Mouse (Mus musculus): ENCODE data around the gene Dalrd3. TPM values are rescaled to one million over a fixed set of nuclear protein-coding genes. Genes with fewer than 3 reads are reported as not detected.
"Not testable (repeated sequence)": the region's sequence is repeated elsewhere in the genome, so short reads cannot be mapped to it uniquely, and the experiment has no call there.

The Dalrd3 gene
- polyA plus RNA-seq, 1 experiment from 2014 or later, result 263 TPM

GRCm38 (mm10) chr9:108599021-108599566 is 29.4 kb downstream of the Dalrd3 start:
- no peak overlapping the region for H3K4me2 ChIP-seq (replicated peaks)
- H3K4me1 ChIP-seq, result peaks cover 14% of the 10 kb centered on the region
- ATAC-seq (replicated peaks), result no peak
- no peaks in the 10 kb centered on the region for H3K9me3 ChIP-seq
- no peak overlapping the region for H3K27ac ChIP-seq (replicated peaks)
- 83% methylated on average over 4 of the region's 4 CpGs for WGBS
- peaks cover 12% of the 10 kb centered on the region for H3K36me3 ChIP-seq
- H3K9ac ChIP-seq (replicated peaks), result no peak overlapping the region
- no peaks in the 10 kb centered on the region for H3K27me3 ChIP-seq
- no peak overlapping the region for H3K4me3 ChIP-seq

- WGBS, result 63% methylated on average over 2 of the region's 2 CpGs
- H3K4me1 ChIP-seq, result peaks cover 14% of the 10 kb centered on the region
- H3K27me3 ChIP-seq, result no peaks in the 10 kb centered on the region
- no peak for ATAC-seq (replicated peaks)
- peaks cover 21% of the 10 kb centered on the region for H3K36me3 ChIP-seq
- H3K4me2 ChIP-seq (replicated peaks), result no peak overlapping the region
- H3K4me3 ChIP-seq, result no peak overlapping the region
- H3K9me3 ChIP-seq, result no peaks in the 10 kb centered on the region
- H3K9ac ChIP-seq (replicated peaks), result no peak overlapping the region
- no peak overlapping the region for H3K27ac ChIP-seq (replicated peaks)
These were observed 30.3 kb downstream of the Dalrd3 start for GRCm38 (mm10) chr9:108600011-108600410.

- Histone ChIP-seq H3K4me3 (no peak overlapping the region), H3K4me1 (peaks cover 5% of the 10 kb centered on the region), H3K4me2 (replicated peaks) (no peak overlapping the region), H3K27me3 (no peaks in the 10 kb centered on the region), H3K36me3 (peaks cover 38% of the 10 kb centered on the region), H3K27ac (replicated peaks) (no peak overlapping the region), H3K9ac (replicated peaks) (no peak overlapping the region), H3K9me3 (no peaks in the 10 kb centered on the region)
- ATAC-seq (replicated peaks), result no peak
- 84% methylated on average over 4 of the region's 4 CpGs for WGBS
These were observed 32.3 kb downstream of the Dalrd3 start for GRCm38 (mm10) chr9:108601986-108602385.

- not testable (repeated sequence) for H3K27me3 ChIP-seq; H3K9ac ChIP-seq (replicated peaks); H3K9me3 ChIP-seq; H3K4me2 ChIP-seq (replicated peaks); H3K27ac ChIP-seq (replicated peaks); H3K4me3 ChIP-seq; H3K4me1 ChIP-seq; ATAC-seq (replicated peaks)
- 95% methylated on average over 5 of the region's 5 CpGs for WGBS
- peaks cover 96% of the 10 kb centered on the region for H3K36me3 ChIP-seq
These were observed 38.2 kb downstream of the Dalrd3 start for GRCm38 (mm10) chr9:108607929-108608328.

GRCm38 (mm10) chr9:108608889-108609288 is 39.2 kb downstream of the Dalrd3 start:
- no peaks in the 10 kb centered on the region for H3K9me3 ChIP-seq
- ATAC-seq (replicated peaks), result no peak
- 92% methylated on average over 4 of the region's 4 CpGs for WGBS
- H3K4me2 ChIP-seq (replicated peaks), result no peak overlapping the region
- no peak overlapping the region for H3K4me3 ChIP-seq
- H3K4me1 ChIP-seq, result no peaks in the 10 kb centered on the region
- no peak overlapping the region for H3K9ac ChIP-seq (replicated peaks)
- H3K27me3 ChIP-seq, result no peaks in the 10 kb centered on the region
- no peak overlapping the region for H3K27ac ChIP-seq (replicated peaks)
- peaks cover 96% of the 10 kb centered on the region for H3K36me3 ChIP-seq

GRCm38 (mm10) chr9:108611488-108611887 is 41.8 kb downstream of the Dalrd3 start:
- Histone ChIP-seq H3K27me3 (no peaks in the 10 kb centered on the region), H3K9ac (replicated peaks) (no peak overlapping the region), H3K36me3 (peaks cover 93% of the 10 kb centered on the region), H3K4me2 (replicated peaks) (no peak overlapping the region), H3K4me1 (no peaks in the 10 kb centered on the region), H3K4me3 (no peak overlapping the region), H3K27ac (replicated peaks) (no peak overlapping the region), H3K9me3 (no peaks in the 10 kb centered on the region)
- ATAC-seq (replicated peaks), result no peak
- 96% methylated on average over 10 of the region's 10 CpGs for WGBS

GRCm38 (mm10) chr9:108617301-108617700 is 47.6 kb downstream of the Dalrd3 start:
- Histone ChIP-seq H3K9me3 (no peaks in the 10 kb centered on the region), H3K27ac (replicated peaks) (no peak overlapping the region), H3K9ac (replicated peaks) (no peak overlapping the region), H3K4me3 (no peak overlapping the region), H3K4me2 (replicated peaks) (no peak overlapping the region), H3K4me1 (no peaks in the 10 kb centered on the region), H3K27me3 (no peaks in the 10 kb centered on the region), H3K36me3 (peaks cover 52% of the 10 kb centered on the region)
- 84% methylated on average over 1 of the region's 1 CpGs for WGBS
- no peak for ATAC-seq (replicated peaks)

MicroRNA genes within 50 kb of the gene (microRNA counts, 519-probe panel; counts per million panel counts)
- microRNA mmu-miR-191 (2,841 counts per million, percentile 67 among the panel's probes with 10 or more counts), microRNA mmu-miR-425 (2,800 counts per million, percentile 65 among the panel's probes with 10 or more counts)

Small RNAs within 50 kb of the gene (microRNA-seq; reads per million reads assigned to microRNA genes)
- gene Gm24083 (not detected), gene Mir191 (not detected), gene Mir425 (1,339 reads per million, percentile 81 among the genes with 10 or more reads in this experiment)

Other genes with a start within 250 kb of the Dalrd3 start
- gene Gpx1, start 231.0 kb upstream of the Dalrd3 start, polyA plus RNA-seq (2015; fragmentation: Nextera tagmentation; extraction: Ambion mirVana), result 383 and 395 TPM in 2 replicates
- 138 and 140 TPM in 2 replicates for gene Usp4, start 222.0 kb upstream of the Dalrd3 start, polyA plus RNA-seq (2015; fragmentation: Nextera tagmentation; extraction: Ambion mirVana)
- 1.6 and 2.4 TPM in 2 replicates for gene 1700102P08Rik, start 177.1 kb upstream of the Dalrd3 start, polyA plus RNA-seq (2015; fragmentation: Nextera tagmentation; extraction: Ambion mirVana)
- gene Ccdc36, start 141.4 kb upstream of the Dalrd3 start, polyA plus RNA-seq (2015; fragmentation: Nextera tagmentation; extraction: Ambion mirVana), result 0.93 and 1.0 TPM in 2 replicates
- gene BC048562, start 133.4 kb upstream of the Dalrd3 start, polyA plus RNA-seq (2015; fragmentation: Nextera tagmentation; extraction: Ambion mirVana), result not detected in 2 replicates
- 60.9 and 61.6 TPM in 2 replicates for gene Ccdc71, start 109.4 kb upstream of the Dalrd3 start, polyA plus RNA-seq (2015; fragmentation: Nextera tagmentation; extraction: Ambion mirVana)
- gene Klhdc8b, start 108.3 kb upstream of the Dalrd3 start, polyA plus RNA-seq (2015; fragmentation: Nextera tagmentation; extraction: Ambion mirVana), result 55.7 and 62.2 TPM in 2 replicates
- gene Lamb2, start 90.2 kb upstream of the Dalrd3 start, polyA plus RNA-seq (2015; fragmentation: Nextera tagmentation; extraction: Ambion mirVana), result 15.7 and 18.8 TPM in 2 replicates
- 90.1 and 95.4 TPM in 2 replicates for gene Usp19, start 79.3 kb upstream of the Dalrd3 start, polyA plus RNA-seq (2015; fragmentation: Nextera tagmentation; extraction: Ambion mirVana)
- 70.1 and 72.6 TPM in 2 replicates for gene Qars, start 62.2 kb upstream of the Dalrd3 start, polyA plus RNA-seq (2015; fragmentation: Nextera tagmentation; extraction: Ambion mirVana)
- 146 and 148 TPM in 2 replicates for gene Qrich1, start 53.1 kb upstream of the Dalrd3 start, polyA plus RNA-seq (2015; fragmentation: Nextera tagmentation; extraction: Ambion mirVana)
- gene Impdh2, start 9.6 kb upstream of the Dalrd3 start, polyA plus RNA-seq (2015; fragmentation: Nextera tagmentation; extraction: Ambion mirVana), result 117 and 125 TPM in 2 replicates
- gene Ndufaf3, start 2.5 kb upstream of the Dalrd3 start, polyA plus RNA-seq (2015; fragmentation: Nextera tagmentation; extraction: Ambion mirVana), result 68.7 and 81.0 TPM in 2 replicates
- 219 and 235 TPM in 2 replicates for gene Wdr6, start 8.9 kb downstream of the Dalrd3 start, polyA plus RNA-seq (2015; fragmentation: Nextera tagmentation; extraction: Ambion mirVana)
- 19.2 and 23.1 TPM in 2 replicates for gene P4htm, start 27.8 kb downstream of the Dalrd3 start, polyA plus RNA-seq (2015; fragmentation: Nextera tagmentation; extraction: Ambion mirVana)
- gene Arih2, start 79.5 kb downstream of the Dalrd3 start, polyA plus RNA-seq (2015; fragmentation: Nextera tagmentation; extraction: Ambion mirVana), result 54.3 and 60.8 TPM in 2 replicates
- gene Slc25a20, start 92.2 kb downstream of the Dalrd3 start, polyA plus RNA-seq (2015; fragmentation: Nextera tagmentation; extraction: Ambion mirVana), result 44.2 and 44.7 TPM in 2 replicates
- gene Prkar2a, start 119.4 kb downstream of the Dalrd3 start, polyA plus RNA-seq (2015; fragmentation: Nextera tagmentation; extraction: Ambion mirVana), result 40.6 and 42.1 TPM in 2 replicates
- gene Ip6k2, start 213.9 kb downstream of the Dalrd3 start, polyA plus RNA-seq (2015; fragmentation: Nextera tagmentation; extraction: Ambion mirVana), result 206 and 208 TPM in 2 replicates
- gene Nckipsd, start 238.5 kb downstream of the Dalrd3 start, polyA plus RNA-seq (2015; fragmentation: Nextera tagmentation; extraction: Ambion mirVana), result 21.1 and 21.2 TPM in 2 replicates